Mouse (Mus musculus) limb, embryonic 14.5 days (tissue): Measurements from ENCODE around the gene Mepce. TPM values are rescaled to one million over a fixed set of nuclear protein-coding genes. Genes with fewer than 3 reads are reported as not detected.

Experiments
- ATAC-seq: fragments of 200-750 bp; cut with Nextera tagmentation; 2 replicates; pipeline ENCODE4 v1.8.0; 2017; ENCODE audit warnings: low read depth, moderate number of reproducible peaks, moderate TSS enrichment; ENCODE audit not compliant: low FRiP score
- DNase-seq: peaks from one replicate; pipeline ENCODE4 v3.0.0-alpha.2; 2015; ENCODE audit warnings: low spot score
- H3K27ac ChIP-seq: fragments of 300-500 bp; sonication (generic); replicated peaks from 2 replicates; pipeline ENCODE4 v1.5.1; 2014; ENCODE audit warnings: low read depth, mild to moderate bottlenecking, low read length, moderate library complexity, mixed read lengths
- H3K27me3 ChIP-seq: fragments of 300-500 bp; sonication (generic); 2 replicates; pipeline ENCODE4 v1.6.1; 2014; ENCODE audit warnings: low read length, mixed read lengths; ENCODE audit not compliant: control insufficient read depth, insufficient read depth
- H3K36me3 ChIP-seq: fragments of 300-500 bp; sonication (generic); 2 replicates; pipeline ENCODE4 v1.6.1; 2014; ENCODE audit warnings: mild to moderate bottlenecking, low read length, moderate library complexity, mixed read lengths; ENCODE audit not compliant: control insufficient read depth, insufficient read depth
- H3K4me1 ChIP-seq: fragments of 300-500 bp; sonication (generic); 2 replicates; pipeline ENCODE4 v1.6.1; 2014; ENCODE audit warnings: antibody characterized with exemption, low read length, mixed read lengths; ENCODE audit not compliant: control insufficient read depth, insufficient read depth
- H3K4me2 ChIP-seq: fragments of 300-500 bp; sonication (generic); replicated peaks from 2 replicates; pipeline ENCODE4 v1.6.1; 2014; ENCODE audit warnings: low read depth, mild to moderate bottlenecking, low read length, moderate library complexity; ENCODE audit not compliant: severe bottlenecking
- H3K4me3 ChIP-seq: fragments of 300-500 bp; sonication (generic); replicated peaks from 2 replicates; pipeline ENCODE4 v1.5.1; 2014; ENCODE audit warnings: low read length
- H3K9ac ChIP-seq: fragments of 300-500 bp; sonication (generic); 2 replicates; pipeline ENCODE4 v1.6.1; 2014; ENCODE audit warnings: mild to moderate bottlenecking, low read depth, low read length, moderate library complexity; ENCODE audit not compliant: severe bottlenecking
- H3K9me3 ChIP-seq: fragments of 300-500 bp; sonication (generic); 2 replicates; pipeline ENCODE4 v1.6.1; 2016; ENCODE audit warnings: low read length; ENCODE audit not compliant: control insufficient read depth
- POLR2A ChIP-seq: fragments of 200-500 bp; IDR thresholded peaks from 2 replicates; pipeline ENCODE4 v1.8.0; 2012; ENCODE audit warnings: inconsistent platforms, mild to moderate bottlenecking, moderate library complexity, borderline replicate concordance; ENCODE audit not compliant: insufficient read depth, insufficient read length; ENCODE audit errors: extremely low read depth
- WGBS: fragments of 180-500 bp; shearing (Covaris S2); extraction: QIAGEN DNeasy Blood & Tissue Kit; methylation state at CpG from one replicate; pipeline ENCODE4 v1.1.7; 2014; 5-methylcytosine and 5-hydroxymethylcytosine counted together
- polyA plus RNA-seq, 2 experiments: library from polyadenylated mRNA; depleted of rRNA in 1 of 2; stranded (reverse) in 1 of 2; unstranded in 1 of 2; fragments of >200 nt; fragmentation: Nextera tagmentation in 1 of 2; extraction: Ambion mirVana in 1 of 2; gene quantifications; 2 replicates each; pipeline versions ENCODE4 v1.2.1 to v1.2.3; 2012 to 2014

The Mepce gene
- polyA plus RNA-seq, 2 experiments: 13.9 to 42.0 TPM

- peak; percentile 66 for DNase-seq
- no peaks in the 10 kb centered on the region for H3K9me3 ChIP-seq
- H3K27ac ChIP-seq: peak overlapping the region; percentile 33
Measured at GRCm38 (mm10) chr5:137776408-137776918, 11.0 kb downstream of the Mepce start.

DNA sequence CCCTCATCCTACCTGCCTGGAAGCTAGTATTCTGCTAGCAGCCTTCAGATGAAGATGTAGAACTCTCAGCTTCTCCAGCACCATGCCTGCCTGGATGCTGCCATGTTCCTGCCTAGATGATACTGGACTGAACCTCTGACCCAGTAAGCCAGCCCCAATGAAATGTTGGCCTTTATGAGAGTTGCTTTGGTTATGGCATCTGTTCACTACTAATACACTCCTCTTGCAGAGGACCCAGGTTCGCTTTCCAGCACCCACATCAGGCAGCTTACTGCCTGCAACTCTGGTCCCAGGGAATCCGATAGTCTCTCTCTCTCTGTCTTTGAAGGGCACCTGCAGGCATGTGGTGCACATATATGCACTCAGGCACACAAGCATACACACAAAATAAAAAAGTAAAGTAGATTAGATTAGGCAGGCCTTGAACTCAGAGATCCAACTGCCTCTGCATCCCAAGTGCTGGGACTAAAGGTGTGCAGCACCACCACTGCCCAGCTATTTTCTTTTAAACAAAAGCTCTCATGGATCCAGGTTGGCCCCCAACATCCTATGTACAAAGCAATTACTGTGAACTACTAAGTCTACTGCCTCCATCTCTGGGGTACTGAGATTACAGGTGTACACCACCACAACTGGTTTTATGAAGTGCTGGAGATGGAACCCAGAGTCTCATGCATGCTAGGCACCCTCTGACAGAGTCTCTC is 11.7 kb downstream of the Mepce start:
- peaks cover 12% of the 10 kb centered on the region for H3K36me3 ChIP-seq
- ATAC-seq: no peak
- WGBS: 81% methylated on average over 2 of the region's 2 CpGs
- no peak overlapping the region for H3K4me3 ChIP-seq
- no peak for DNase-seq
- no peak overlapping the region for H3K9ac ChIP-seq
- no peak for TF ChIP-seq POLR2A
- no peaks in the 10 kb centered on the region for H3K9me3 ChIP-seq
- H3K27ac ChIP-seq: peak overlapping the region; percentile 20
- H3K4me1 ChIP-seq: peaks cover 19% of the 10 kb centered on the region
- no peak overlapping the region; the same call in 1 of the 2 replicates for H3K4me2 ChIP-seq
- no peaks in the 10 kb centered on the region for H3K27me3 ChIP-seq

More at GRCm38 (mm10) chr5:137776408-137776918, 11.0 kb downstream of the Mepce start:
- no peaks in the 10 kb centered on the region for H3K27me3 ChIP-seq
- WGBS: 8% methylated on average over 5 of the region's 5 CpGs
- H3K36me3 ChIP-seq: peaks cover 19% of the 10 kb centered on the region
- TF ChIP-seq POLR2A: no peak
- H3K9ac ChIP-seq: no peak overlapping the region
- no peak; the same call in 1 of the 2 replicates for ATAC-seq
- no peak overlapping the region for H3K4me3 ChIP-seq
- peaks cover 19% of the 10 kb centered on the region for H3K4me1 ChIP-seq
- H3K4me2 ChIP-seq: no peak overlapping the region; the same call in 1 of the 2 replicates

DNA sequence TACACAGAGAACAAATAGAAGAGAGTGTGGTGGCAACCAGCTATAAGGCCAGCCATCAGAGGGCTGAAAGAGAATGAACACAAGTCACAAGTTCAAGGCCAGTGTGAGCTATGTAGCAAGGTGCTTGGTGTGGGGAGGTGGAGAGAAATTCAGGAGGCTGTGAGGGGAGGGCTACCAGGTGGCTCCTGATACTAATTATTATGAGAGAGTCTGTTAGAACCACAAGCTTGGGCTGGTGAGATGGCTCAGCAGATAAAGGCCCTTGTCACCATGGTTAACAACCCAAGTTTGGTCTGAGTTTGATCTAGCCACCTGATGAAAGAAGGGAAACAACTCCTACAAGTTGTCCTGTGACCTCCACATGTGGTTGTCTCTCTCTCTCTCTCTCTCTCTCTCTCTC is 14.7 kb downstream of the Mepce start:
- peaks cover 7% of the 10 kb centered on the region for H3K4me1 ChIP-seq
- no peaks in the 10 kb centered on the region for H3K36me3 ChIP-seq
- DNase-seq (no peak), ATAC-seq (no peak)
- no peak for TF ChIP-seq POLR2A
- no peak overlapping the region for H3K4me3 ChIP-seq
- no peaks in the 10 kb centered on the region for H3K9me3 ChIP-seq
- no peak overlapping the region for H3K27ac ChIP-seq
- H3K27me3 ChIP-seq: no peaks in the 10 kb centered on the region
- H3K9ac ChIP-seq: no peak overlapping the region
- H3K4me2 ChIP-seq: no peak overlapping the region

DNA sequence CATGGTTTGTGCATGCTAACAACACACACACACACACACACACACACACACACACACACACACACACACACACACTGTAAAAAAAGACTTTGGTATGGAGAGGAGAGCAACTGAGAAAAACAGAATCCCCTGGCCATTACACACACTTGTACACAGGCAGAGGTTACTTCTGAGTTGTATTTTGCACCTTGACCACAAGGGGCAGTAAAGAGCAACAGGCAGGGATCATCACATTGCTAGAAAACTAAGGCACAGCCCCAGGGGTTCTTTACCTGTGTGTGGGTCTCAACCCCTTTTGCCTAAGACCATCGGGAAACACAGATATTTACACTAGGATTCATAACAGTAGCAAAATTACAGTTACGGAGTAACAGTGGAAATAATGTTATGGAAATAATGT is 16.7 kb downstream of the Mepce start:
- no peaks in the 10 kb centered on the region for H3K9me3 ChIP-seq
- H3K36me3 ChIP-seq: no peaks in the 10 kb centered on the region
- WGBS: 41% methylated on average over 2 of the region's 2 CpGs
- DNase-seq: no peak
- H3K9ac ChIP-seq: no peak overlapping the region
- H3K4me2 ChIP-seq: no peak overlapping the region
- no peak overlapping the region for H3K4me3 ChIP-seq
- no peak; the same call in 1 of the 2 replicates for ATAC-seq
- no peaks in the 10 kb centered on the region for H3K27me3 ChIP-seq
- no peak overlapping the region for H3K27ac ChIP-seq
- no peak for TF ChIP-seq POLR2A
- H3K4me1 ChIP-seq: no peaks in the 10 kb centered on the region

DNA sequence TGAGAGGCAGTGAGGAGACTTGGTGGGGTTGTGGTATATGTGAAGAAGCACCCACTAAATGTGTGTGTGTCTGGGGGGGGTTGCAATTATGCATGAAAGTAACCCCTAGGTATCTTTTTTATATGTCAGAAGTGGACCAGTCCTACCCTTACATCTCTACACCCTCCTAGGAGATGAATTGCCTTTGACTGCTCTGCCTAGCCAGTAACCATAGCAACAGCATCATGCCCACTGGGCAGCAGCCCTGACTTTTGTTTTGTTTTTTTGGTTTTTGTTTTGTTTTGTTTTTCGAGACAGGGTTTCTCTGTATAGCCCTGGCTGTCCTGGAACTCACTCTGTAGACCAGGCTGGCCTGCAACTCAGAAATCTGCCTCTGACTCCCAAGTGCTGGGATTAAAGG is 19.0 kb downstream of the Mepce start:
- H3K36me3 ChIP-seq: no peaks in the 10 kb centered on the region
- no peak overlapping the region for H3K4me2 ChIP-seq
- no peak overlapping the region for H3K9ac ChIP-seq
- no peaks in the 10 kb centered on the region for H3K9me3 ChIP-seq
- no peak for DNase-seq
- H3K27me3 ChIP-seq: no peaks in the 10 kb centered on the region
- TF ChIP-seq POLR2A: no peak
- ATAC-seq: no peak
- H3K27ac ChIP-seq: no peak overlapping the region
- 64% methylated on average over 1 of the region's 1 CpGs for WGBS
- no peaks in the 10 kb centered on the region for H3K4me1 ChIP-seq
- H3K4me3 ChIP-seq: no peak overlapping the region
